8 mouse cellular contexts compared by ENCODE assay signal in the genomic region with DNA sequence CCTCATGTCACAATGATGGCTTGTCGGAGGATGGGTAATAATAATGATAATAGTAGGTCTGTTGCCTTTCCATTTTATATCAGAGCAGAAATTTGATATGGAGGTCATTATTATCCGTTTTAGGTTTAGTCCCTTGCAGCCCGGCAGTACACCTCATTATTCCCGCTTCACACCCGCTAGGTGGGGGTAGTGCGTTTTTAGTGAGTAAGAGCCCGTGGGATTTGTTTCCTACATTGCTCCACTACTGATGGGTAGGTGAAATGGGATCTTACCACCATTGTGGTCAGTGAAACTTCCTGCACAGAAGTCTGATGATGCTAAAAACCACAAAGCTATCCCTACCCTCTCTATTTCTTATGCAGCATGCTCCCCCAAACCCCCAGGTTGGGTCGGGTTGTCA. TPM values are rescaled to one million over a fixed set of nuclear protein-coding genes. Genes with fewer than 3 reads are reported as not detected.
DNase-seq lines count a peak whose midpoint lies in the region; ATAC-seq and TF ChIP-seq lines count a peak whose summit lies in the region.

No protein-coding gene starts in this region.

- H3K27ac ChIP-seq in kidney, adult 2 months (ENCODE audit: insufficient read depth, low read depth, low read length) = peak overlapping the region; percentile 75
- no peak overlapping the region; the same call in 1 of the 2 replicates for H3K27ac ChIP-seq in ES-E14 (ENCODE audit: insufficient read depth, low read depth, low read length, poor library complexity, severe bottlenecking)
- peak overlapping the region; percentile 85 for H3K27ac ChIP-seq in liver, embryonic 12.5 days
- 0 out of 2 replicates have a peak overlapping the region, but pooled peaks have one; percentile 33 for H3K27ac ChIP-seq in neural tube, embryonic 12.5 days

- peak; percentile 67 for TF ChIP-seq CTCF in kidney, adult 2 months (conservative IDR thresholded peaks at IDR 0.05; ENCODE audit: insufficient read depth, insufficient read length, low read depth, low read length)

- no peak for TF ChIP-seq POLR2A in kidney, adult 2 months (IDR thresholded peaks at IDR 0.05; ENCODE audit: low read depth, low read length)

- H3K4me3 ChIP-seq in kidney, adult 2 months (ENCODE audit: insufficient read depth, low read depth, low read length) = peak overlapping the region; percentile 76
- peak overlapping the region; percentile 76 to 84 for H3K4me3 ChIP-seq in ES-E14 (ENCODE audit: insufficient read depth in 1 of 2, low read depth in 1 of 2, low read length in 2 of 2, poor library complexity in 1 of 2, severe bottlenecking in 1 of 2)
- peak overlapping the region; percentile 94 for H3K4me3 ChIP-seq in liver, embryonic 12.5 days
- H3K4me3 ChIP-seq in neural tube, embryonic 12.5 days = peak overlapping the region; percentile 79

- no peaks in the 10 kb centered on the region for H3K27me3 ChIP-seq in kidney, adult 2 months (replicated peaks; ENCODE audit: control insufficient read depth, insufficient read depth, low read length)
- no peaks in the 10 kb centered on the region for H3K27me3 ChIP-seq in liver, embryonic 12.5 days (replicated peaks)
- H3K27me3 ChIP-seq in neural tube, embryonic 12.5 days (replicated peaks) = no peaks in the 10 kb centered on the region

- peak; percentile 65 to 70 for ATAC-seq in hematopoietic stem cell, adult 5-6 weeks (replicated peaks in 1 of 2; ENCODE audit: insufficient read depth in 1 of 2, low FRiP score in 2 of 2, low TSS enrichment in 1 of 2, low read depth in 1 of 2, poor library complexity in 2 of 2, severe bottlenecking in 2 of 2)
- peak; percentile 63 for ATAC-seq in liver, embryonic 12.5 days
- peak; percentile 86 for ATAC-seq in neural tube, embryonic 12.5 days (ENCODE audit: low FRiP score, low read depth)

- H3K9ac ChIP-seq in ES-E14 (ENCODE audit: insufficient read depth, low read depth, low read length, poor library complexity, severe bottlenecking) = peak overlapping the region; percentile 87
- H3K9ac ChIP-seq in liver, embryonic 12.5 days = peak overlapping the region; percentile 95
- H3K9ac ChIP-seq in neural tube, embryonic 12.5 days = peak overlapping the region; percentile 84

- no peaks in the 10 kb centered on the region for H3K9me3 ChIP-seq in ES-E14 (ENCODE audit: control insufficient read depth, insufficient read depth, low read depth, low read length)
- H3K9me3 ChIP-seq in liver, embryonic 12.5 days (replicated peaks) = no peaks in the 10 kb centered on the region
- H3K9me3 ChIP-seq in neural tube, embryonic 12.5 days = no peaks in the 10 kb centered on the region

- DNase-seq in kidney, adult 2 months = peak; percentile 88
- DNase-seq in kidney, adult 11 months = no peak
- peak; percentile 81 for DNase-seq in ES-E14 (ENCODE audit: low read depth, low spot score)
- DNase-seq in c-Kit-positive CD71-positive TER-119-positive erythroid progenitor cells, embryonic 14.5 days (ENCODE audit: low spot score) = peak; percentile 83
- DNase-seq in adrenal gland, postnatal 14 days = no peak

- peak overlapping the region; percentile 90 for H3K4me2 ChIP-seq in liver, embryonic 12.5 days
- H3K4me2 ChIP-seq in neural tube, embryonic 12.5 days (replicated peaks) = peak overlapping the region; percentile 68

- no peaks in the 10 kb centered on the region for H3K36me3 ChIP-seq in kidney, adult 2 months (ENCODE audit: control insufficient read depth, insufficient read depth, low read length)
- H3K36me3 ChIP-seq in ES-E14 (ENCODE audit: control insufficient read depth, insufficient read depth, low read length, poor library complexity, severe bottlenecking) = no peaks in the 10 kb centered on the region
- no peaks in the 10 kb centered on the region for H3K36me3 ChIP-seq in liver, embryonic 12.5 days
- H3K36me3 ChIP-seq in neural tube, embryonic 12.5 days = no peaks in the 10 kb centered on the region

- peaks cover 10% of the 10 kb centered on the region; the same call in 1 of the 2 replicates for H3K4me1 ChIP-seq in kidney, adult 2 months (ENCODE audit: control insufficient read depth, insufficient read depth, low read length)
- H3K4me1 ChIP-seq in ES-E14 (ENCODE audit: control insufficient read depth in 2 of 2, insufficient read depth in 2 of 2, low read length in 2 of 2, poor library complexity in 1 of 2) = no peaks in the 10 kb centered on the region; a peak in 1 of 4 replicates
- peaks cover 28% of the 10 kb centered on the region for H3K4me1 ChIP-seq in liver, embryonic 12.5 days
- peaks cover 10% of the 10 kb centered on the region for H3K4me1 ChIP-seq in neural tube, embryonic 12.5 days

- WGBS in kidney, adult 2 months = 4% methylated on average over 8 of the region's 8 CpGs
- WGBS in liver, embryonic 12.5 days (ENCODE audit: insufficient replicate concordance) = 1% methylated on average over 8 of the region's 8 CpGs
- WGBS in neural tube, embryonic 12.5 days = 7% methylated on average over 8 of the region's 8 CpGs

- in situ Hi-C loops in ES-E14 (cut with MboI; ENCODE audit: low sequenced_read_pairs in 2 of 2, unreplicated experiment in 2 of 2) = loop anchor here in 1 of 2 experiments (10.0 kb wide), 1 partner anchor 221 kb away; no protein-coding TSS in a partner anchor

TF ChIP-seq in ES-E14, 5 proteins besides CTCF, POLR2A, EP300 and RAD21:
- peak; percentile 60; the same call in 1 of the 2 replicates for TF ChIP-seq ZC3H11A (IDR thresholded peaks at IDR 0.05; ENCODE audit: borderline replicate concordance, low read depth, low read length)
- TF ChIP-seq CHD2 (IDR thresholded peaks at IDR 0.05; ENCODE audit: low read depth, low read length) = no peak
- TF ChIP-seq HCFC1 (IDR thresholded peaks at IDR 0.05; ENCODE audit: borderline replicate concordance, insufficient read depth, low read length) = no peak
- no peak for TF ChIP-seq MAFK (IDR thresholded peaks at IDR 0.05; ENCODE audit: insufficient read depth, low read depth, low read length)
- no peak for TF ChIP-seq ZNF384 (IDR thresholded peaks at IDR 0.05; ENCODE audit: low read depth, low read length)

RNA-seq across cellular contexts. Expression of gene Mpv17l, which starts 0.5 kb away (rescaled TPM):
- 363 and 893 TPM in 2 replicates for polyA plus RNA-seq in kidney, adult 2 months (2012; rRNA removed)
- 8.4 and 13.9 TPM in 2 replicates for total RNA-seq in ES-E14 (2012; rRNA removed)
- 0.10 and 1.8 TPM in 2 replicates for total RNA-seq in hematopoietic stem cell, adult 5-6 weeks (2017)
- 1.7 and 2.4 TPM in 2 replicates for polyA plus RNA-seq in liver, embryonic 12.5 days (2016; fragmentation: Nextera tagmentation; extraction: Ambion mirVana)
- polyA plus RNA-seq in neural tube, embryonic 12.5 days (2016; fragmentation: Nextera tagmentation; extraction: Ambion mirVana) = 7.7 and 7.8 TPM in 2 replicates
- 5.2 and 6.2 TPM in 2 replicates for total RNA-seq in adrenal gland, postnatal 14 days (2021)

RNA-seq across cellular contexts. Expression of gene Pdxdc1, which starts 0.6 kb away (rescaled TPM):
- 77.3 and 85.4 TPM in 2 replicates for polyA plus RNA-seq in kidney, adult 2 months (2012; rRNA removed)
- 50.8 and 88.3 TPM in 2 replicates for total RNA-seq in ES-E14 (2012; rRNA removed)
- total RNA-seq in hematopoietic stem cell, adult 5-6 weeks (2017) = 103 and 109 TPM in 2 replicates
- polyA plus RNA-seq in liver, embryonic 12.5 days (2016; fragmentation: Nextera tagmentation; extraction: Ambion mirVana) = 34.1 and 35.5 TPM in 2 replicates
- polyA plus RNA-seq in neural tube, embryonic 12.5 days (2016; fragmentation: Nextera tagmentation; extraction: Ambion mirVana) = 74.3 and 75.5 TPM in 2 replicates
- 75.3 and 82.3 TPM in 2 replicates for total RNA-seq in adrenal gland, postnatal 14 days (2021)

Comparison
In these comparisons a context has a peak if more than half of its experiments do, and no peak if none do; other contexts are left out.
1. DNase-seq: peak in kidney, adult 2 months (single experiment), ES-E14 (single experiment) and c-Kit-positive CD71-positive TER-119-positive erythroid progenitor cells, embryonic 14.5 days (single experiment); none in kidney, adult 11 months (single experiment) and adrenal gland, postnatal 14 days (single experiment).
2. Peak in every context shown above with its lines, with median percentiles within 50 percentile points of each other: H3K4me3 ChIP-seq, H3K9ac ChIP-seq and ATAC-seq.